Mouse (Mus musculus) liver, embryonic 12.5 days (tissue): ENCODE measurements around the gene Map3k20. TPM values are rescaled to one million over a fixed set of nuclear protein-coding genes. Genes with fewer than 3 reads are reported as not detected.
A peak's percentile ranks its signal among the peaks of the same experiment; 100 is the strongest.

Experiments
- ATAC-seq: fragments of 200-750 bp; cut with Nextera tagmentation; 2 replicates; pipeline ENCODE4 v1.8.0; 2017; ENCODE audit warnings: moderate number of reproducible peaks, mild to moderate bottlenecking, moderate library complexity
- H3K27ac ChIP-seq: fragments of 300-500 bp; sonication (generic); 2 replicates; pipeline ENCODE4 v1.5.1; 2016; ENCODE audit warnings: mild to moderate bottlenecking
- H3K27me3 ChIP-seq: fragments of 300-500 bp; sonication (generic); replicated peaks from 2 replicates; pipeline ENCODE4 v1.6.1; 2016; ENCODE audit warnings: mild to moderate bottlenecking, moderate library complexity
- H3K36me3 ChIP-seq: fragments of 300-500 bp; sonication (generic); 2 replicates; pipeline ENCODE4 v1.6.1; 2016; ENCODE audit warnings: mild to moderate bottlenecking, moderate library complexity
- H3K4me1 ChIP-seq: fragments of 300-500 bp; sonication (generic); 2 replicates; pipeline ENCODE4 v1.6.1; 2016
- H3K4me2 ChIP-seq: fragments of 300-500 bp; sonication (generic); 2 replicates; pipeline ENCODE4 v1.6.1; 2016; ENCODE audit warnings: mild to moderate bottlenecking, moderate library complexity
- H3K4me3 ChIP-seq: fragments of 300-500 bp; sonication (generic); 2 replicates; pipeline ENCODE4 v1.5.1; 2016; ENCODE audit warnings: mild to moderate bottlenecking, moderate library complexity
- H3K9ac ChIP-seq: fragments of 300-500 bp; sonication (generic); 2 replicates; pipeline ENCODE4 v1.6.1; 2016; ENCODE audit warnings: mild to moderate bottlenecking, moderate library complexity
- H3K9me3 ChIP-seq: fragments of 300-500 bp; sonication (generic); replicated peaks from 2 replicates; pipeline ENCODE4 v1.6.1; 2016; ENCODE audit warnings: mild to moderate bottlenecking, moderate library complexity
- WGBS: fragments of 180-500 bp; shearing (Covaris S2); methylation state at CpG from one replicate; pipeline ENCODE4 v1.1.7; 2016; ENCODE audit not compliant: insufficient replicate concordance; 5-methylcytosine and 5-hydroxymethylcytosine counted together
- polyA plus RNA-seq: library from polyadenylated mRNA; unstranded; fragments of >200 nt; fragmentation: Nextera tagmentation; extraction: Ambion mirVana; gene quantifications from 2 replicates; pipeline ENCODE4 v1.2.1, GENCODE M21; 2016

Gene Map3k20
- polyA plus RNA-seq, 1 experiment from 2014 or later = 9.4 TPM

DNA sequence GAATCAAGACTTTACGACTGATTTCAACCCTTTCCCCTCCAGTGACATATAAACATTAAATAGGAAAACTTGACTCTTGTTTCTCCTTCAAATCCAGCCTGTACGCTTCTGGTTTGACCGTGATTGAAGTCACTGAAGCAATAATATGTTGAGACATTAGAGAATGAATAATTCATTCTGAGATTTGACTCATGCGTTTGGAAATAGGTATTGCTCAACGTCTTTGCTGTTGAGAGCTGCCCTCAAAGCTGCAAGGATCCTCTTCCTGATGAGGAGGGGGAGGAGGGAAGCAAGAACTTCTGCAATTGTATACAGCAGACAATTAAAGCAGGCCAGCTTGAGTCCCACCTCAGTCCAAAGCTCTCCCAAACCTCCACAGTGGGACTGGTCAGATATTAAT is 81.1 kb downstream of the Map3k20 start:
- no peak overlapping the region for H3K9ac ChIP-seq
- H3K27me3 ChIP-seq = no peaks in the 10 kb centered on the region
- no peak for ATAC-seq
- 54% methylated on average over 5 of the region's 5 CpGs for WGBS
- H3K9me3 ChIP-seq = no peaks in the 10 kb centered on the region
- H3K36me3 ChIP-seq = peaks cover 11% of the 10 kb centered on the region
- no peak overlapping the region for H3K4me3 ChIP-seq
- peaks cover 8% of the 10 kb centered on the region; the same call in 1 of the 2 replicates for H3K4me1 ChIP-seq
- H3K27ac ChIP-seq = no peak overlapping the region
- no peak overlapping the region for H3K4me2 ChIP-seq

DNA sequence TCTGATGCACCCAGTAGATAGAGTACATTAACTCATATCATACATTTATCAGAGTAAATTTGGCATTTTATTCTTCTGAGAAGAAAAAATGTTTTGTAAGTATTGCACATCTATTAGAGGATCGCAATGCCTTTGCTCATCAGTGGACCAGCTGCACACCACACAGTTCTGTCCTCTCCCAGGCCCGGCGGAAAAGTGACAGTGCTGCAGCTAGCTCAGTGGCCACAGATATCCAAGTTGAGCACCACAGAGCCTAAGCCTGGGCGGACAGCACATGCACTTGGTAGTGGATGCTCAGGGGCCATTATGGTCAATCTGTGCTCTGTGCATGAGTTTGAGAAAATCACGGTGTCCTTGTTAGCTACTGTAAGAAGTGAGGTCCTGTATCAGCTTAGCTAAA is 82.4 kb downstream of the Map3k20 start:
- WGBS = 75% methylated on average over 5 of the region's 5 CpGs

DNA sequence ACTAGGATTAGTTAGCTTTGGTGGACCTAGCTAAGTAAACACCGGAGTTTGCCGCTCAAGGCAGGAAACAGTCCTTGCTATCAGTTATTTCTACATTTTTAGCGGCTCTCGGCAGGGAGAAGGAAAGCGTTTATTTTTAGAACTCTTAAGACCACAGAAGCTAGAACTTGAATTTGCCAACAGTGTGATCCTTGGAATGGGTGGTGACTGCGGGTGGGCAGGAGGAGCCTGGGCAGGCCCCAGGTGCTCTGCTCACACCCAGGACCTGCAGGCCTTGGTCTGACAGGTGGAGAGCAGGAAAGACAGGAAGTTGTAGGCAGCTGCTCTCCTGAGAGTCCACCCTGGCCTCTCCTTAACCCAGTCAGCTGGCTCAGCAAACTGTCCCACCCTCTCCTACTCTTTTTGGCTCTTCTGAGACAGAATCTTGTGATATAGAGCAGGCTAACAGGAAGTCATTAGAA is 83.7 kb downstream of the Map3k20 start:
- H3K9me3 ChIP-seq = no peaks in the 10 kb centered on the region
- no peak overlapping the region for H3K9ac ChIP-seq
- H3K36me3 ChIP-seq = peaks cover 27% of the 10 kb centered on the region
- no peak overlapping the region; the same call in 1 of the 2 replicates for H3K27ac ChIP-seq
- 12% methylated on average over 6 of the region's 6 CpGs for WGBS
- peaks cover 13% of the 10 kb centered on the region; the same call in 1 of the 2 replicates for H3K4me1 ChIP-seq
- peak overlapping the region; percentile 24; the same call in 1 of the 2 replicates for H3K4me2 ChIP-seq
- no peak overlapping the region for H3K4me3 ChIP-seq
- no peak for ATAC-seq
- H3K27me3 ChIP-seq = no peaks in the 10 kb centered on the region

More for the DNA sequence above, 82.4 kb downstream of the Map3k20 start:
- no peaks in the 10 kb centered on the region for H3K27me3 ChIP-seq
- no peak overlapping the region for H3K4me3 ChIP-seq
- no peak overlapping the region for H3K4me2 ChIP-seq
- ATAC-seq = no peak
- no peak overlapping the region for H3K9ac ChIP-seq
- H3K36me3 ChIP-seq = peaks cover 23% of the 10 kb centered on the region
- no peaks in the 10 kb centered on the region for H3K9me3 ChIP-seq
- H3K27ac ChIP-seq = no peak overlapping the region
- peaks cover 13% of the 10 kb centered on the region; the same call in 1 of the 2 replicates for H3K4me1 ChIP-seq

DNA sequence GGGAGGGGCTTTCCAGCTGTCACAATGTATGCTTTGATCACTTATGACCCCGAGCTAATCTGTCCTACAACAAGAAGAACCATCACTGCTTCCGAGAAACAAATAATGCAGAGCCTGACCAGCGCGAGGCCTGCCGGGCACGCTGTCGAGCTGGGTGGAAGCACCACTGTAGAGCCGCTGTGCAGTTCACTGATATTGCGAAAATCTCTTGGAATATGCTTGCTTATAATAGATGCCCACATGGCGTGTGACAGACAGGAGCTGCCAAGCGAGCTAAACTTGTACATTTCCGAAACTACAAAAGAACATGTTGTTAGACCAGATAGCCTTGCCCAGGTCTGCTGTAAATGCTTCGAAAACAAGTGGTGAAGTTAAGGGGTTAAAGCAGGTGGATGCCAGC is 86.7 kb downstream of the Map3k20 start:
- Histone ChIP-seq H3K27ac (no peak overlapping the region), H3K4me3 (no peak overlapping the region), H3K4me2 (no peak overlapping the region), H3K36me3 (peaks cover 33% of the 10 kb centered on the region), H3K27me3 (no peaks in the 10 kb centered on the region), H3K9me3 (no peaks in the 10 kb centered on the region), H3K9ac (no peak overlapping the region), H3K4me1 (peaks cover 15% of the 10 kb centered on the region; the same call in 1 of the 2 replicates)
- ATAC-seq = no peak
- WGBS = 84% methylated on average over 13 of the region's 13 CpGs

DNA sequence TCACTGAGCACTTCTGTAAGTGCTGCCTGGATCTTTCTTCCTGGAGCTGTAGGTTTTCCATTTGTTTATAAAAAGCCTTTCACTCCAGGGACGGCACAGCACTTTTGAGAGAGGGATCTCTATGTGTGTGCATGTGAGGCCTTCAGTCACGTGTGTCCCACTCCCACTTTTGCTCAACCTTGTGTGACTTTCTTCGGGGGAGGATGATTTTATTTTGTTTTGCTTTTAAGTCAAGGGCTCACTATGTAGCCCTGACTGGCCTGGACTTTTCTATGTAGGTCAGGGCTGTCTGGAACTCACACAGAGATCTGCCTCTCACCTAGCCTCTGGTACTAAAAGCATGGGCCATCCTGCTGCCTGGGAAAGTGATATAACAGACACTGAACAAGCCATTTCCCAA is 88.6 kb downstream of the Map3k20 start:
- Histone ChIP-seq H3K27ac (no peak overlapping the region), H3K9ac (no peak overlapping the region), H3K9me3 (no peaks in the 10 kb centered on the region), H3K4me2 (no peak overlapping the region), H3K4me3 (no peak overlapping the region), H3K27me3 (no peaks in the 10 kb centered on the region), H3K36me3 (peaks cover 39% of the 10 kb centered on the region), H3K4me1 (peaks cover 11% of the 10 kb centered on the region; the same call in 1 of the 2 replicates)
- ATAC-seq = no peak
- WGBS = 76% methylated on average over 3 of the region's 3 CpGs

DNA sequence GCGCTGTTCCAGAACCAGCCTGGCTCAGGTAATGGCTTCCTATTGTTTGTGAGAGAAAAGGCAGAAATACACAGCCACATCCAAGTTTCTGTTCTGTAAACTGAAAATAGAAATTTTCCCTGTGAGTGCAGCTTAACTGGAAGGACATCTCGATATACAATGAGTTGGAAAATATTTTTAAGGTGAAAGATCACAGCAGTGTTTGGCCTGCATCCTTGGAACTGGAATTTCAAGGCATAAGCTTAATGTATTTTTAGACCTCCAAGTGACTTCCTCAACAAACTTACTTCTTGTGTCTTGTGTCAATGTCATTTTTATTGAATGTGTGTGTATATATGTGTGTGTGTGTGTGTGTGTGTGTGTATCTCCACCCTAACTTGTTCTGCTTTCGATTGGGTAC is 90.4 kb downstream of the Map3k20 start:
- no peak overlapping the region for H3K4me3 ChIP-seq
- ATAC-seq = no peak
- H3K27ac ChIP-seq = no peak overlapping the region
- no peak overlapping the region for H3K4me2 ChIP-seq
- 0 out of 2 replicates have a peak, but pooled peaks cover 7% of the 10 kb centered on the region for H3K4me1 ChIP-seq
- no peak overlapping the region for H3K9ac ChIP-seq
- 77% methylated on average over 3 of the region's 3 CpGs for WGBS
- no peaks in the 10 kb centered on the region for H3K27me3 ChIP-seq
- no peaks in the 10 kb centered on the region for H3K9me3 ChIP-seq
- H3K36me3 ChIP-seq = peaks cover 46% of the 10 kb centered on the region

DNA sequence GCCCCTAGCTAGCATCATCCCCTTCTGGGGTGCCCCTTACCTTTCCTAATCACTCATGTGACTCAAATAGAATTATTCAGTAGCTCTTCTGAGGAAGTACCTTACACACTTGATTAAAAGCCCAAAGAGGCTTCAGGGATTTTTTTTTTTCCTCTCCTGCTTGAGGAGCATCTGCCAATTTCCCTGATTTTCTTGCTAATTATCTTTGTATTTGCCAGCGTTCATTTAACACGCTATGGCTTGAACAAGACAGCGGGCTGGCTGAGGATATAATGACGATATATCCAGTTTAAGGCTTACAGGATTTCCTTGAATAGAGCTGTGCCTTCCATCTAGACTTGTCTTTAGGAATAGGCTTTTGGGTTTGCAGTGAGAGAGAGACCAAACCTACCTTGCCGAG is 91.5 kb downstream of the Map3k20 start:
- ATAC-seq = no peak
- Histone ChIP-seq H3K27ac (no peak overlapping the region), H3K4me2 (no peak overlapping the region), H3K36me3 (peaks cover 38% of the 10 kb centered on the region), H3K4me3 (no peak overlapping the region), H3K9ac (no peak overlapping the region), H3K4me1 (0 out of 2 replicates have a peak, but pooled peaks cover 7% of the 10 kb centered on the region), H3K27me3 (no peaks in the 10 kb centered on the region), H3K9me3 (no peaks in the 10 kb centered on the region)
- 86% methylated on average over 5 of the region's 5 CpGs for WGBS

DNA sequence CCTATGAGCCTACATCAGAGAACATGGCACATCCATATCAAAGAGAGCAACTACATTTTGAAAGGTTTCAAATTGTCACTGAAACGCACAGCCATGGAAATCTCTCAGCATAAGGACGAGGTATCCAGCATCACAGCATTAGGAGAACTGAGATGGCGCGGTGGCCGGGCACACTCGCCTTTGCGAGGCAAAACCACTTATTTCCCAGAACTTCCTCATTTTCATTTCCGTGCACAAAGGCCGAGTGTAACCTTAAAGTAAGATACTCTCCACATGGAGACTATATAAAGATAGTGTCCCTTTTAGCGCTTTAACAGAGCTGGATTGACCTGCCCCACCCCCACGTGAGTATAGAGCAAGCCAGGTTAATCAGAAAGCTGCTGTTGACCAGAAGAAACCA is 94.0 kb downstream of the Map3k20 start:
- Histone ChIP-seq H3K36me3 (peaks cover 22% of the 10 kb centered on the region), H3K4me1 (0 out of 2 replicates have a peak, but pooled peaks cover 2% of the 10 kb centered on the region), H3K4me3 (no peak overlapping the region), H3K9ac (no peak overlapping the region), H3K27me3 (no peaks in the 10 kb centered on the region), H3K4me2 (no peak overlapping the region), H3K27ac (no peak overlapping the region), H3K9me3 (no peaks in the 10 kb centered on the region)
- ATAC-seq = no peak
- WGBS = 50% methylated on average over 11 of the region's 11 CpGs

DNA sequence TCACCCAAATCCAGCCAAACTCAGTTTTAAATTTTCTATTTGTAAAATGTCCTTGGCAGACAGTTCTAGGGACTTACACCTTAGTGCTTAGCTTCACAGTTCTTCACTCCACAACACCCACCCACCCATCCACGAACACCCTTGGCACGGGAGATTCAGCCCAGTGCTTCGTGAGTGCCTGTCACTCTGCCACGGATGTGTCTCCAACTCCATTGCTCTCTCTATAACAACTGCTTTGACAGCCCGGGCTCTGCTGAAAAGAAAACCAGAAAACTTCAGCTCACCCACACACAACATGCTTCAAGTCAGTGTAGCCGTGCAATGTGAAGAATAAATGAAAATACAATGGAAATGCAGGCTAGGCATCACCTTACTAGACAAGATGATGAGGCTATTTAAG is 97.2 kb downstream of the Map3k20 start:
- Histone ChIP-seq H3K4me2 (no peak overlapping the region), H3K4me1 (no peaks in the 10 kb centered on the region), H3K27me3 (no peaks in the 10 kb centered on the region), H3K4me3 (no peak overlapping the region), H3K36me3 (peaks cover 19% of the 10 kb centered on the region), H3K9me3 (no peaks in the 10 kb centered on the region), H3K9ac (no peak overlapping the region), H3K27ac (no peak overlapping the region)
- no peak for ATAC-seq
- 76% methylated on average over 6 of the region's 6 CpGs for WGBS

DNA sequence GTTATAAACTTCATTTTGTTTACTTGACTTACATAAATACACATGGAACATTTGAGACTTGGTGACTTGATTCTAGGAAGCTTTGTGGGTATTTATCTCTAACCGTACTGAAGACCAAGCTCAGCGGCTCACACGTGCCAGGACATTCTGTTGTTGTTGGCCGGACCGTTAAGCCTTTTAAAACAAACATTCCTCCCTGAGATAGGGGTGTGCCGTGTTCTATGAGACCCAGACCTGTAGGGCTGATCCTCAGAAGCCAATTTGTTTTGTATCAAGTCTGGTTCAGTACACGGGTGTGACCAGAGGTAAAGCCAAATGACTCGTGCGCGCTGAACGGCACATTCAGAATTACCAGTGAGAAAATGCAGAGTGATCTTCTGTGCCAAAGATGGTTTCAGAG is 97.9 kb downstream of the Map3k20 start:
- no peak overlapping the region for H3K4me3 ChIP-seq
- no peaks in the 10 kb centered on the region for H3K9me3 ChIP-seq
- H3K27me3 ChIP-seq = no peaks in the 10 kb centered on the region
- peaks cover 19% of the 10 kb centered on the region for H3K36me3 ChIP-seq
- WGBS = 80% methylated on average over 11 of the region's 11 CpGs
- H3K4me2 ChIP-seq = no peak overlapping the region
- ATAC-seq = no peak
- no peak overlapping the region for H3K27ac ChIP-seq
- no peaks in the 10 kb centered on the region for H3K4me1 ChIP-seq
- H3K9ac ChIP-seq = no peak overlapping the region

DNA sequence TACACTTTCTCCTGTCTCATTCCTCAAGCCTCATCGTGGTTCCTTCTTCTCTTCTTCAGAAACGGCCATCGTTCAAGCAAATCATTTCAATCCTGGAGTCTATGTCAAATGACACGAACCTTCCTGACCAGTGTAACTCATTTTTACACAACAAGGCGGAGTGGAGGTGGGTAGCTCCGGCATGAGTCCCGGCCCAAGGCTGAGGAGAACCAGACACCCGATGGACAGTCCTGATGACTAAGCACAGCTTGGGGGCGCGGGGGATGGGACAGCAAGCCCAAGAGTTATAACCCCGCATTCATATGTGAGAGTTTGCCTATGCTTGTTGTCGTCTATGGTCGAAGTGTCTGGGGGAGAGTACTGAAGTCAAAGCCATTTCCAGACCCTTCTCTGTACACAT is 104.0 kb downstream of the Map3k20 start:
- Histone ChIP-seq H3K9ac (no peak overlapping the region), H3K27me3 (no peaks in the 10 kb centered on the region), H3K27ac (no peak overlapping the region), H3K4me3 (no peak overlapping the region), H3K36me3 (0 out of 2 replicates have a peak, but pooled peaks cover 3% of the 10 kb centered on the region), H3K4me1 (no peaks in the 10 kb centered on the region), H3K9me3 (no peaks in the 10 kb centered on the region), H3K4me2 (no peak overlapping the region)
- 77% methylated on average over 13 of the region's 13 CpGs for WGBS
- ATAC-seq = no peak

DNA sequence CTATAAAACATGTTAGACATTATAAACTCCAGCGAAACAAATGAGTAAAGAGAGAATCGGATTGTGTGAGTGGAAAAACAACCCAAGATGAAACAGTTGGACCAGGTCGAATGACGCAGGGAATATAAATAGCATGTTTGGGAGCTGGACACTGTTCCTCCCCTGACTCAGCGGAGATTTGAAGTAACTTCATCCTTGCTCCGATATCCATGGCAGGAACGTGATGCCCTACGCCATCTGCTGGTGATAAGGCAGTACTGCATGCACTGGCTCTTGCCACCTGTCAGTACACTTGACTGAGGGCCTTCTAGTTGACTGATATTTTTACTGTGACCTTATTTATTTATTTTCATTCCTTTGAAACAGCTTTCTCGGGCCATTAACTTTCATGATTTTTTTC is 104.5 kb downstream of the Map3k20 start:
- H3K9ac ChIP-seq = no peak overlapping the region
- H3K4me2 ChIP-seq = no peak overlapping the region
- H3K36me3 ChIP-seq = 0 out of 2 replicates have a peak, but pooled peaks cover 3% of the 10 kb centered on the region
- 24% methylated on average over 9 of the region's 9 CpGs for WGBS
- no peaks in the 10 kb centered on the region for H3K9me3 ChIP-seq
- H3K4me3 ChIP-seq = no peak overlapping the region
- no peak overlapping the region for H3K27ac ChIP-seq
- H3K27me3 ChIP-seq = no peaks in the 10 kb centered on the region
- no peaks in the 10 kb centered on the region for H3K4me1 ChIP-seq
- no peak for ATAC-seq

DNA sequence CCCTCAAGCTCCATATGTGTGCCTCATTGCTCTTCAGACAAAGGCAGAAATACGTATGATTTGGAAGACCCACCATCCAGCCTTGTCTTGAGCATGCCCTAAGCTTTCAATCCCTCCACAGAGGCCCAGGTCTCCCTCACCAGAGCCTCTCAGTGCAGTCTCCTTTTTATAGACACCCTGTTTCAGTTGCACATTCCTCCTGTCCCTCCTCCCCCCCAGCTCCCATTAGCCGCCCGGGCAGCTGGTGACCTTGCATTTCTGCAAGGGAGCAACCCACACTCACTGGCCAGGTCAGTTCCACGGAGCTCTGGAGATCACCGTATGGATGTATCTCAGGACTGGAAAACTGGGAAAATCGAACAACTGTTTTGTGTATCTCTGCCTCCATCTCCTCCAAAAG is 105.0 kb downstream of the Map3k20 start:
- Histone ChIP-seq H3K27ac (no peak overlapping the region), H3K36me3 (0 out of 2 replicates have a peak, but pooled peaks cover 3% of the 10 kb centered on the region), H3K9ac (no peak overlapping the region), H3K9me3 (no peaks in the 10 kb centered on the region), H3K4me1 (no peaks in the 10 kb centered on the region), H3K4me2 (no peak overlapping the region), H3K27me3 (no peaks in the 10 kb centered on the region), H3K4me3 (no peak overlapping the region)
- ATAC-seq = no peak
- 73% methylated on average over 6 of the region's 6 CpGs for WGBS
